Mouse (Mus musculus) layer of hippocampus, adult 9-10 months (tissue): ENCODE data around the gene Lyl1.
A peak's percentile ranks its signal among the peaks of the same experiment; 100 is the strongest.

Source experiments
- DNase-seq: peaks from one replicate; pipeline ENCODE4 v3.0.0; 2022; ENCODE audit warnings: low spot score

Gene Lyl1

DNA sequence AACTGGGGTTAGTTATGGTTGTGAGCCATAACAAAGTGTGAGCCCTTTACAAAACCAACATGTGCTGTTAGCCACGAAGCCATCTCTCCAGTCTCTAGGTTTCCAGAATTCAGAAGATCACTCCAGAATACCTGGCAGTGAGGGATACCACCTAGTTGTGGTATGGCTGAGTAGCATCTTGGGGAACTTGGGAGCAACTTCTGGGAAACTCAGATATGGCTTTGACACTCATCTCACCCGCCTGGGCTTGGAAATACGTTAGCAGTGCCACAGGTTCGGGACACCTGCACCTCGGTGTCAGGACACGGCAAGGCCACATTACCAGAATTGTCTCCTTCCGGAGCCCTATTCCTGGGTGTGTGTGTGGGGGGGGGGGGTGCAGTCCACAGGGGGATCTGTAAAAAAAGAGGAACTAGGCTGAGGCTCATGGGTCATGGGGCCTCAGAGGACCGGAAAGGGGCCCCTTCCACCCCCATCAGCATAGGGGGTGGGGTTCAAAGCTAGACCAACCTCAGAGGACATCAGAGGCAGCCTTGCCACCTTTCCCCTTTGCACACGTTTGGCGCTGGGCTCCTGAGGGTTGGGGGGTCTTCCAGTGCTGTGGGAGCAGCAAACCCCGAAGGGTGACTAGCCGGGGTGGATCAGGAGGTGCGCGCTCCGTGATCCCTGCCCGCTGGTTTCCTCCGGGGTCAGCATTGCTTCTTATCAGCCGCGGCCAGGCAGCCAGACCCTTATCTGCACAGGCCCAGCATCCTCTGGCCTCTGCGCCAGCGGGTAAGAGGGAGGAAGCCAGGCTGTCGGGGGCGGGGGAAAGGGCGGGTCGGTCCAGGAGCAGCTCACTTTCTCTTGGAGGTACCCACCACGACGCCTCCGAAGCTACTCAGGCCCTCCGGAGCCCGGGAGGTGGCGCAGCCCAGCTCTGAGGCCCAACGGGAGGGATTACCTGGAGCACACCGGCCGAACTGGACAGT is at the start of gene Lyl1:
Gene Lyl1, plus strand, starts transcription at position 517 of the 971 bp plus-strand sequence.
- no peak for DNase-seq

GRCm38 (mm10) chr8:84653092-84653631 is 48.1 kb upstream of the Lyl1 start:
- DNase-seq: no peak

DNA sequence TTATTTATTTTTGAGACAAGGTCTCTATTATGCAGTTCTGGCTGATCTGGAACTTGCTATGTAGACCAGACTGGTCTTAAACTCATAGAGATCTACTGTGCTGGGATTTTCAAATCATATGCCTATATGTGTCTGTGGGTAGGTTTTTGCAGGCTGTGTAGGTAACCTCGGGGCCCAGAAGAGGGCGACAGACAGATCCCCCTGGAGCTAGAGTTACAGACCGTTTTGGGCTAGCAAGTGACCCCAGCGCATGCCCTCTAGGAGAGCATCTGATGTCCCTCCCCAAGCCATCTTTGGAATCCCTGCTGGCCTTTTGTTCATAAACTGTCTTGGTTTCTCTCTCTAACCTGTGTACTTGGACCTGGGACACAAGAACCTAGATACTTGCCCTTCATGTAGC is 46.7 kb upstream of the Lyl1 start:
- no peak for DNase-seq

GRCm38 (mm10) chr8:84655336-84656190 is 45.7 kb upstream of the Lyl1 start:
- no peak for DNase-seq

DNA sequence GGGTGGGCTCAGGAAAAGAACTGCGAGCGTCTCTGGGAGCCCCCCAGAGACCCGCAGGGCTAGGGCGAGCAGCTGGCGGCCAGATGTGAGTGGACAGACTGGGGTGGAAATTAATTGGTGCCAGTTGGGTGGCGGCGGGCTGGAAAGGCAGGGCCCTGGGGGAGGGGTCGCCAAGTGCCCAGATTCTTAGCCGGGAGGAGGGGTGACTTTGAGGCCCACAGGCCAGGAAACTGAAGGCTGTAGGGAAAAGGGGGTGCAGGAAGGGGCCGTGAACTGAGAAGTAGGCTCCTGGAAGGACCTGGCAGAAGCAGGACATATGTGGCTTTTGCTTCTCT is 45.1 kb upstream of the Lyl1 start:
- no peak for DNase-seq

DNA sequence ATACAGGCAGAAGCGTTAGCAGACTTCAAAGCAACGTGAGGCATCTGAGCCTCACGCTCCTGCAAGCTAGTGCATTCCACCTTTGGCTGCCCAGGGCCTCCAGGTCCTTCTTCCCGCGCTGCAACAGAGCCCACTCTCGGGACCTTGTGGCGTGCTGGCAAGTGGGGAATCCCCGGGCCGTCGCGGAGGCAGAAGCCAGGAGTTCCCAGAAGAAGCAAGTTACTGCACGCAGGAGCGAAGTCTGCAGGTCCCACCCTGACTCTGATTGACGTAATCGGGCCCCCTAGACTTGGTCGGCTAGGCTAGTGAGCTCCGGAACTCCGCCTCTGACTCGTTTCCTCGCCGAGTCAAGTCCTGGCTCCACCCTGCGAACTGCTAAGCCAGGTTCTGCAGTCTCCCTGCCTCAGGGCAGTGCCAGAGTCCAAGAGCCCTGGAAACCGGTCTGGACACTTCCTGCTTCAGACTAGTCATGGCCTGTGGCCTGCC is 44.6 kb upstream of the Lyl1 start:
- no peak for DNase-seq

GRCm38 (mm10) chr8:84657203-84657602 is 44.1 kb upstream of the Lyl1 start:
- DNase-seq: no peak

GRCm38 (mm10) chr8:84657680-84658079 is 43.6 kb upstream of the Lyl1 start:
- DNase-seq: no peak

- no peak for DNase-seq
Measured at GRCm38 (mm10) chr8:84658951-84659350, 42.3 kb upstream of the Lyl1 start.

DNA sequence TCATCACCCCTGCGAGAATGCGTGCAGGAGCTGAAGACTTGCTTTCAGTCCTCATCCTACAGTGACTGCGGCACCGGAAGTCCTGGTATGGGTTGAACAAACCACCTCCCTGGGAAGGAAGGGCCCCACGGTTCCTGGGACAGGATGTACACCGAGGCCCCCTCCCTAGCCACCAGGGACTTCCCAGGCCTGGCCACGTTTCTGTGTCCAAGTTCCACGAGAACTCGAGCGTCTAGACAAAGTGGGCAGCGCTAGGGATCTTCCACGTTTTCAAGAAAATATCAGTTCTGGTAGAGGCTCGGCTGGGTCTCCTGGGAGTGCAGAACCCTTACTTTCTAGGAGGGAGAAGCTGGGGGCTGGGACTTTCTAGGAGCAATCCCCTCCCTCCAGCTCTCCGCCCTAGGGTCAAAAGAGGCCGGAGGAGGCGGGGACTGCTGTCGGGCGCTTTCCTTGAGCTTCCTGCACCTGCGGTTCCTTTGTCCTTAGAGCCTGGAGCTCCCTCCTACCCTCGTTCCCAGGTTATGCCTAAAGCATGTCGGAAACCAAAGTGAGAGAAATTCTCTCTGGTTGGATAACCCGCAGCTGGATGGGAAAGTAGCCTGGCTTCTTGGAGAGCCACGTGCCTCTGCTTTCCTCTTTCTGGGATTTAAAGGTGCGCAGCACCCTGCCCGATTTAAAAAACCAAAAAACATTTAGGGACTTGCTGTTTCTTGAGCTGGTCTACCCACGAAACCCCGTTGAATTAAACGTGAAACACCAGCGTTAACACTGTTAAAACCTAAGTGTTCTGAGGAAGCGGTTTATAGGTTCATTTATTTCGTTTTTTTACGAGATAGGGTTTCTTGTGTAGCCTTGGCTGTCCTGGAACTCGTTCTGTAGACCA is 41.1 kb upstream of the Lyl1 start:
- no peak for DNase-seq

GRCm38 (mm10) chr8:84660819-84661457 is 40.3 kb upstream of the Lyl1 start:
- DNase-seq: no peak

GRCm38 (mm10) chr8:84661458-84661871 is 39.8 kb upstream of the Lyl1 start:
- DNase-seq: no peak

- no peak for DNase-seq
Measured at GRCm38 (mm10) chr8:84661961-84662571, 39.2 kb upstream of the Lyl1 start.

DNA sequence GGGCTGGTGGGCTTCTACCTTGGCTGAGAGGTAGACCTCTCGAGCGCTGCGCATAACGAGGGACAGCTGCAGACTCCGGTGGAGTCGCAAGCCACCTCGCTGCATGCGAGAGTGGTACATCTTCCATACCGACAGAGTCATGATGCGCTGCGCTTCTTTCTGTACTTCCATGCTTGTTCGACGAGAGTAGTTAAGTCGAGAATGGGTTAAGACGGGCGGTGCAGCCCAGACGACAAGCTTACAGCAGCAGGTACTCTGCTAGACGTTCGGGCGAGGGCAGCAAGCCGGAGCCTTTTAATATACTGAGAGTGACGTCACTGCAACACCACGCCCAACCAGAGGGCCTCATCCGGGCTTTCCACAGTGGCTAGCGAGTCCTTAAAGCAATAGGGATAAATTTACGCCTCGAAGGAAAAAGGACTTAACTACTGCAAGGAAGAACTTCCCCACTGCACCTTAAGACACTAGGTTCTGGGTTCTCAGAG is 38.6 kb upstream of the Lyl1 start, which contains the start of gene Ier2:
Gene Ier2, minus strand, starts transcription at position 272 of the 485 bp plus-strand sequence.
- peak; percentile 91 for DNase-seq

DNA sequence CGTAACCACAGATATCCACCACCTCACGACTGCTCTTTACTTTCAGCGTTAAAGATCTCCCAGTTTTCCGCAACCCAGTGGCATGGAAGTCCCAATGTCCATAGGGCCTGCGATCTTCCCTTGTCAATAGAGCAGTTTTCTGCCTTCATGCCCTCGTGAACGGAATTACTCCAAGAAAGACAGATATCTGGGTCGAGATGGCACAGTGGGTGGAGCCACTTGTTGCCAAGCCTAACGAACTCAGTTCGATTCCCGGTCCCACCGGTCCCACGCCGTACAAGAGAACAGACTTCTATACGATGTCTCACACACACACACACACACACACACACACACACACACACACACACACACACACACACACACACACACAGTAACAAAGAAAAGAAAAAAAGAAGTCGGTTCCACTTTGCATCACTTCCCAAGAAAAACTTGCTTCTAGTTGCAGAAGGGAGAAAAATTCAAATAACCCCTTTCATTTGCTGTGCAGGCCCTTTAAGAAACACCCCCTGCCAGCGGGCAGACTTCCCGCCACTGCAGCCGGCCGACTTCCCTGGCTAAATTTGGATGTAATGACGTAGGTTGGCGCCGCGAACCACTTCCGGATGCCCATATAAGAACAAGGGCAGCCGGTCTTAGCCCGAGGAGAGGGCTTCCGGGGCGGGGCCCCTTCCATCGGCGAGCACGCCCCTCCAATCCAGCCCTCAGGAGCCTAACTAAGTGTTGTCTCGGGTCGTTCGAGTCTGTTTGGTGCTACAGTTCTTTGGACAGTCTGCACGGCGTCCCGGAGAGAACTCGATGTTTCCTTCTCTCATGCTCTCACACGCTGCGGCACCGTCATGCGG is 37.6 kb upstream of the Lyl1 start:
- peak; percentile 95 for DNase-seq

- DNase-seq: peak; percentile 60
Measured at GRCm38 (mm10) chr8:84664566-84665384, 36.5 kb upstream of the Lyl1 start.

DNA sequence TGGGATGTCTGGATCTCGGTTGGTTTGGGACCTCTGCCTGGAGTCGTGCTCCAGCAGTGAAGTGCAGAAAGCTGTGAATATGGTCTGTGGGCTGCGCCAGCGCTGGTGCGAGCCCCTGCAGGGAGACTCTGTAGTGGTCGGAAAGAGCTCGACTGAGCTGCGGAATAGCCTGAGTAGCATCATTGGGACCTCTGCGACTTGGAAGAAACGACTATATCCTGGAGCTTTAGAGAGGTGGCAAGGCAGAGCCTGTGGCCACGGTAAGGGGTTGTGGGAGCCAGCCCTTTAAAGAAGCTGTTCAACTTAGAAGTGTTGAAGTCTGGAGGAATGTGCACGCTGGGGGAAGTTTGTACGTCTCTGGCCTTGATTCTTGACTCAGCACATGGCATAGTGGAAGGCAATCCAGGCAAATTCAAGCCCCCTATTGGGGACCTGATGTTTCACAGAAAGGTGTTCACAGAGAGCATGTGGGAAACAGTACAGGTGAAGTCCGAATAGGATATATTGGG is 35.8 kb upstream of the Lyl1 start:
- no peak for DNase-seq

DNA sequence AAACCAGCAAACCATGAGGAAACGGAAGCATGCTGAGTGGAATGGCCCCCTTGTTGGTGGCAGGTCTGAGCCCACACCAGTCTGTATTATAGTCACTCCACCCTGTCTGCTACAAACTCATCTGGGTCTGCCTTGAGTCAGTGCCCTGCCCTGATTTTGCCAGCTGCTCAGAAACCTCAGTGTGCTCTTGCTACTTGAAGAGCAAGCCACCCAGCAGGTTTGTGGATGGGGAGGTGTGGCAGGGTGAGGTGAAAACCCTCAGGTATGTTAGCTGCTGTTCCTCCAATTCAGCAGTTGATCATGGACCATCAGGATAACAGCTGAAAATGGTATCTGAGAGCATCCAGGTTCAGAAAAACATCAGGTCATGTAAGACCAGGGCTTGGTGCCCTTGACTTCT is 33.2 kb upstream of the Lyl1 start:
- DNase-seq: no peak
